Mouse (Mus musculus) bone marrow, adult 2 months (tissue): ENCODE measurements around the gene Nfe2. TPM values are rescaled to one million over a fixed set of nuclear protein-coding genes. Genes with fewer than 3 reads are reported as not detected.
A peak's percentile ranks its signal among the peaks of the same experiment; 100 is the strongest.
"Not testable (repeated sequence)": the region's sequence is repeated elsewhere in the genome, so short reads cannot be mapped to it uniquely, and the experiment has no call there.

Experiments used
- H3K27ac ChIP-seq: fragments of 200-500 bp; 2 replicates; pipeline ENCODE4 v1.5.1; 2012; ENCODE audit warnings: low read depth, mild to moderate bottlenecking, control low read depth, inconsistent platforms, low read length; ENCODE audit not compliant: control insufficient read depth, poor library complexity, insufficient read depth
- H3K4me1 ChIP-seq: fragments of 200-500 bp; 2 replicates; pipeline ENCODE4 v1.6.1; 2011; ENCODE audit warnings: low read length; ENCODE audit not compliant: control insufficient read depth, insufficient read depth
- H3K4me3 ChIP-seq: fragments of 200-500 bp; replicated peaks from 2 replicates; pipeline ENCODE3; 2011; ENCODE audit warnings: mild to moderate bottlenecking, low read depth, low read length, control low read depth; ENCODE audit not compliant: control insufficient read depth
- CTCF ChIP-seq: fragments of 200-500 bp; IDR thresholded peaks from 2 replicates; pipeline ENCODE4 v1.5.1; 2011; ENCODE audit warnings: low read length, control low read depth; ENCODE audit not compliant: control insufficient read depth, insufficient read depth
- POLR2A ChIP-seq: fragments of 200-500 bp; IDR thresholded peaks from 2 replicates; pipeline ENCODE4 v1.6.1; 2011; ENCODE audit warnings: low read depth, mild to moderate bottlenecking, control low read depth, low read length, borderline replicate concordance; ENCODE audit not compliant: control insufficient read depth
- WGBS: fragments of 180-500 bp; shearing (Covaris S2); methylation state at CpG from one replicate; pipeline ENCODE4 v1.1.7; 2018; 5-methylcytosine and 5-hydroxymethylcytosine counted together
- polyA plus RNA-seq: library from polyadenylated mRNA; stranded (reverse); fragments of >200 nt; gene quantifications from 2 replicates; pipeline ENCODE4 v1.2.4, GENCODE M21; 2011; ENCODE audit warnings: low replicate concordance; ENCODE audit not compliant: missing spikeins, insufficient read depth, insufficient read length

Gene Nfe2
- polyA plus RNA-seq, 1 experiment = 304 TPM

- 51% methylated on average over 2 of the region's 2 CpGs for WGBS
- TF ChIP-seq POLR2A (no peak), CTCF (no peak)
- Histone ChIP-seq H3K4me1 (no peaks in the 10 kb centered on the region; the same call in 1 of the 2 replicates), H3K4me3 (no peak overlapping the region), H3K27ac (no peak overlapping the region)
Measured at GRCm38 (mm10) chr15:103284647-103285046, 26.4 kb upstream of the Nfe2 start.

DNA sequence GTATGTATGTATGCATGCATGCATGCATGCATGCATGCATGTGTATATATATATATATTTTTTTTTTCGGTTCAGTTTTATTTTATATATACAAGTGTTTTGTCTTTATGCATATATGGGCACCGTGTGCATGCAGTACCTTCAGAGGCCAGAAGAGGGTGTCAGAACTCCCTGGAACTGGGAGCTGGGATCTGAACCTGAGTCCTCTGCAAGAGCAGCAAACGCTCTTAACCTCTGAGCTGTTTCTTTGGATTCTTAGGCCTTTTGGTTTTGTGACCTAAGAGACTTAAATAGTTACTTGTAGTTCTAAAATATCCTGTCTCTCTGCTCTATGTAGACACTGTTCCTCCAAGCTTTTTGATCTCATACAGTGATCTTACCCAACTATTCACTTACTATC, 25.9 kb upstream of the Nfe2 start:
- TF ChIP-seq POLR2A (no peak), CTCF (peak; percentile 63)
- WGBS = 72% methylated on average over 3 of the region's 3 CpGs
- Histone ChIP-seq H3K4me1 (no peaks in the 10 kb centered on the region; the same call in 1 of the 2 replicates), H3K27ac (no peak overlapping the region), H3K4me3 (no peak overlapping the region)

DNA sequence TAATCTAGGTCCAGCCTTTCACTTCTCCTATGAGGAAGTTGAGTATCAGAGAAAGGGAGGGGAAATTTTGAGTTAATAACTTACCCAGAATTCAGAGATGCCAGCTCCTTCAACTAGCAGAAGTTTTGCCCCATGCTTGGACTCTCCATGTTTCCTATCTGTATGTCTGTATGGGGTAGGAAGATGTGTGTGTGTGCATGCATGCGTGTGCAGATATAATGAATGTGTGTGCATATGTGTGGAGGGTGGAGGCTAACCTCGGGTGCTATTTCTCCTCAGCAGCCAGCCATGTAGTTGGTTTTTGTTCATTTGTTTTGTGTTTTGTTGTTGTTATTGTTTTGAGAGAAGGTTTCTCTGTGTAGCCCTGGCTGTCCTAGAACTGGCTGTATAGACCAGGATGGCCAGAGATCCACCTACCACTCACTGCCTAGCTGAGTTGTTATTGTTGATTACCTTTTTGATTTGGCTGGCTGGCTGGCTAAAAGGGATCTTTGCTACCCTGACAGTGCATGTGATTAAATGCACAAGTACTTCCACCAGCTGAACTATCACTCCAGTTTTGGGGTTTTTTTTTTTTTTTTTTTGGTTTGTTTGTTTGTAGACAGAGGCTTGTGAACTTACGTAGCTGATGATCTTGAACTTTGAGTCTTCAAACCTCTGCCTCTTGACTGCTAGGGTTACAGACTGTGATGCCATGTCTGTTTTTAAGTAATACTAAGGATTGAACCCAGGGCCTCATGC, 23.4 kb upstream of the Nfe2 start:
- H3K27ac ChIP-seq = no peak overlapping the region
- TF ChIP-seq CTCF = no peak
- no peak for TF ChIP-seq POLR2A
- H3K4me3 ChIP-seq = no peak overlapping the region
- 70% methylated on average over 3 of the region's 3 CpGs for WGBS
- H3K4me1 ChIP-seq = no peaks in the 10 kb centered on the region; the same call in 1 of the 2 replicates

DNA sequence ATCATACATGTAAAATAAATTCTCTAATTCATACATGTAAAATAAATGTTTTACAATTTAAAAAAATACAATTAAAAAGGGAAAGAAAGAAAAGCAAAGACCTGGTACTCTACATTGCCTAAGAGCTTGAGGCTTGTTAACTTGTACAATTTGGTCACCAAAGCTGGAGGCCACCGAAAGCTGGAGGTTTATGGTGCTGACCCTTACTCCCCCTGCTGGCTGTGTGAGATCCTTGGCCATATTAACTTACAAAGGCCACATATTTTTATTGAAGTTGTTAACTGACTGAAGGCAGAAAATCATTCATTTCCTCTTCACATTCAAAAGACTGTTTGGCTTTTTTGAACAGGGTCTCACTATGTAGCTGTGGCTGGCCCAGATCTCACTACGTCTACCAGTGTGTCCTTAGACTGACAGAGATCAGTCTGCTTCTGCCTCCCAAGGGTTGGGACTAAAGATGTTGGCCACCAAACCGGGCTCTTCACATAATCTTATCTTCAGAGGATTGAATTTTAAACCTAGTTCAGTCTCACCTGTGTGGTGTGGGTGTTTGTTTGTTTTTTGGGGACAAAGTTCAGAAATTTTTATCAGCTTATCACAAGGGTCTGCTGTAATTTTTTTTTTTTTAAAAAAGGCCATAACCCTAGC, 22.7 kb upstream of the Nfe2 start:
- Histone ChIP-seq H3K27ac (no peak overlapping the region), H3K4me1 (no peaks in the 10 kb centered on the region; the same call in 1 of the 2 replicates), H3K4me3 (no peak overlapping the region)
- WGBS = 38% methylated on average over 3 of the region's 3 CpGs
- TF ChIP-seq CTCF (peak; percentile 71), POLR2A (no peak)

GRCm38 (mm10) chr15:103279750-103280149, 21.5 kb upstream of the Nfe2 start:
- no peak overlapping the region for H3K4me3 ChIP-seq
- no peak overlapping the region for H3K27ac ChIP-seq
- 37% methylated on average over 3 of the region's 3 CpGs for WGBS
- no peaks in the 10 kb centered on the region; the same call in 1 of the 2 replicates for H3K4me1 ChIP-seq
- TF ChIP-seq POLR2A (no peak), CTCF (peak; percentile 19; the same call in 1 of the 2 replicates)

DNA sequence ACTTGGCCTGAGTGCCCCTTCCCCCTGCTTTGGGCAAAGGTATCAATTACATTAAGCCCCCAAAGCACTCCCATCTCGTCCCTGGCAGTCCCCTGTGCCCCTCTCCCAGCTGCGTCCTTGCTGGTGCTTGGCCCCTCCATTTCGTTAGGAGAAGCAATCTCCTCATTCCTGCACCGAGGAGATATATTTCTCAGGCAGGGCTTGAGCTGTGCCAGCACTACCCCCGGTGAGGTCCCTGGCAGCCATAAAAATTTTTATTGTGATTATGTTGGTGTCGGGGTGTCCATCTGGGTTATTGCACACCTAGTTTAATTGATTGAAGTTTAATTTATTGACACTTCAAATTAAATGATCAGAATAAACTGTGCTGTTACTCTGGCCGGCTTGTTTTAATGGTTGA, 19.7 kb upstream of the Nfe2 start:
- H3K27ac ChIP-seq = no peak overlapping the region; the same call in 1 of the 2 replicates
- WGBS = 86% methylated on average over 7 of the region's 7 CpGs
- no peak overlapping the region for H3K4me3 ChIP-seq
- TF ChIP-seq POLR2A = no peak
- no peak for TF ChIP-seq CTCF
- H3K4me1 ChIP-seq = no peaks in the 10 kb centered on the region; the same call in 1 of the 2 replicates

DNA sequence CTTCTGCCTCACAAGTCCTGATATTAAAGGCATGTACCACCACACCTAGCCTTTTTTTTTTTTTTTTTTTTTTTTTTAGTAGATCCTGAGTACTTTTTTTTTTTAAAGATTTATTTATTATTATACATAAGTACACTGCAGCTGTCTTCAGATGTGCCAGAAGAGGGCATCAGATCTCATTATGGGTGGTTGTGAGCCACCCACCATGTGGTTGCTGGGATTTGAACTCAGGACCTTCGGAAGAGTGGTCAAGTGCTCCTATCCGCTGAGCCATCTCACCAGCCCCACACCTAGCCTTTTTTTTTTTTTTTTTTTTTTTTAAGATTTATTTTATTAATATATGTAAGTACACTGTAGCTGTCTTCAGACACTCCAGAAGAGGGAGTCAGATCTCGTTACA, 17.7 kb upstream of the Nfe2 start:
- WGBS = 89% methylated on average over 3 of the region's 3 CpGs
- not testable (repeated sequence) for H3K4me3 ChIP-seq, H3K4me1 ChIP-seq, H3K27ac ChIP-seq

GRCm38 (mm10) chr15:103272419-103273279, 14.4 kb upstream of the Nfe2 start, which contains the start of gene Copz1:
TSS of gene Copz1 (plus strand) at chr15:103272714.
- no peak for TF ChIP-seq CTCF
- peak; percentile 86 for TF ChIP-seq POLR2A
- H3K4me1 ChIP-seq = no peaks in the 10 kb centered on the region; the same call in 1 of the 2 replicates
- under 1% methylated on average over 38 of the region's 38 CpGs for WGBS
- peak within 1 kb of the TSS; percentile 70 for H3K4me3 ChIP-seq
- peak within 1 kb of the TSS; percentile 15; the same call in 1 of the 2 replicates for H3K27ac ChIP-seq
